Mouse (Mus musculus): ENCODE data around the gene Enam. TPM values are rescaled to one million over a fixed set of nuclear protein-coding genes. Genes with fewer than 3 reads are reported as not detected.

Gene Enam
- not detected in 2 replicates for polyA plus RNA-seq (2012; rRNA removed)

GRCm38 (mm10) chr5:88487675-88488074, at the start of gene Enam:
Gene Enam (plus strand): TSS chr5:88487975.

GRCm38 (mm10) chr5:88455691-88456090, 32.1 kb upstream of the Enam start, which contains the start of gene Ambn:
Gene Ambn (plus strand): TSS chr5:88455991.

DNA sequence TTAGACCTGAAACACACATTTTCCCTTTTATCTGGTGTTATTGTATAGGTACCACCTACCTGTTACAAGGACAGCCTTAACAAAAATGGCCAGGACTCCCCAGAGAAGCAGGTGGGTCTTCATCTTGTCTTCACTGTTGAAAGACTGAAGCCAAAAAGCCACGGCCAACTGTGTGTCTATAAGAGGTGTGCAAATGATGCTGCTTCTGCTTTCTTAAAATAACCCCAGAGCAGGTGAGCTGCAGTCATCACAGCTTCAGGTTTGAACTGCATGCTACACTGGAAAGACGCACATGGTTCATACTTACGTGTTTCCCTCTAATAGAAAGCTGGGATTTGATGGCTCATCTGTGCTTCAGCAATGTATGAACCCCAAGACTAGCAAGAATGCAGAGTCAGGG, 39.9 kb downstream of the Enam start, which contains the start of gene Jchain:
Gene Jchain, minus strand, starts transcription at position 235 of the 400 bp plus-strand sequence.

DNA sequence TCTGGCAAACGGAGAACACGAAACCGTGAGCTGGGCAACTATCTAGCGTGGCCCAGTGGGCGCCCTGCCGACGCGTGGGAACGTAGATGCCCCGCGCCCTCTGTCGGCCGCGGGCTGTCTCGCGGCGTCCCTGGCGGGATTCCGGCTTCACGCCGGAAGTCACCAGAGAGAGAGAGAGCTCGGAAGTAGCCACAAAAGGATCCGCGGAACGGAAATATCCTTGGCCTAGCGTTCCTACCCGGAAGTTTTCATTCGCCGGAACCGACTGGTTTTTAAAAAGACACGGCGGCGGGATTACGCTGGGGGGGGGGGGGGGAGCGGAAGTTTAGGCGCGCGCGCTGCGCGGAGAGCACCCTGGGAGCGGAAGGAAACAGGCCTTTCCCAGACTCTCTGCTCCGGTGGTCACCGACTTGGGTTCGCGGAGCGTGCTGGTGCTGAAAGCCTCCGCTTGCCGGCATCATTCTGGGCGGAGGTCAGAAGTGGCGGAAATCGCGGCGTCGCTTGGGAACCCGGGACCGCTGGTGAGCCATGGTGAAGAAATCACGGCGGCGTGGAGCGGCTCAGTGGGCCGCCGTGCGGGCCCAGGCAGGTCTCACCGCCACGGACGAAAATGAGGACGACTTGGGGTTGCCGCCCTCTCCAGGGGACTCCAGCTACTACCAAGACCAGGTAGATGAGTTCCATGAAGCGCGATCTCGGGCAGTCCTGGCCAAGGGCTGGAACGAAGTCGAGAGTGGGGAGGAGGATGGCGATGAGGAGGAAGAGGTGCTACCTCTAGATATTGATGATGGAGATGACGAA, 66.5 kb downstream of the Enam start, which contains the start of gene Utp3:
Gene Utp3, plus strand, starts transcription at position 377 of the 801 bp plus-strand sequence.

Other genes starting within 250 kb of the Enam start
- not detected in 2 replicates for gene Gm7714, start 219.1 kb upstream of the Enam start, polyA plus RNA-seq (2012; rRNA removed)
- not detected in 2 replicates for gene Prol1, start 170.7 kb upstream of the Enam start, polyA plus RNA-seq (2012; rRNA removed)
- gene Amtn, start 111.9 kb upstream of the Enam start, polyA plus RNA-seq (2012; rRNA removed): not detected in 2 replicates
- gene Ambn, start 32.0 kb upstream of the Enam start, polyA plus RNA-seq (2012; rRNA removed): not detected in 2 replicates
- 0.11 and 0.13 TPM in 2 replicates for gene Jchain, start 39.9 kb downstream of the Enam start, polyA plus RNA-seq (2012; rRNA removed)
- gene Utp3, start 66.5 kb downstream of the Enam start, polyA plus RNA-seq (2012; rRNA removed): 18.9 and 21.1 TPM in 2 replicates
- gene Rufy3, start 77.1 kb downstream of the Enam start, polyA plus RNA-seq (2012; rRNA removed): 6.7 and 8.0 TPM in 2 replicates
- 23.6 and 23.8 TPM in 2 replicates for gene Grsf1, start 188.2 kb downstream of the Enam start, polyA plus RNA-seq (2012; rRNA removed)
- gene Mob1b, start 232.9 kb downstream of the Enam start, polyA plus RNA-seq (2012; rRNA removed): 7.7 and 8.2 TPM in 2 replicates

Data from liver, embryonic 18 days (tissue).